Mouse (Mus musculus): Measurements from ENCODE around the gene Uck2.

DNA sequence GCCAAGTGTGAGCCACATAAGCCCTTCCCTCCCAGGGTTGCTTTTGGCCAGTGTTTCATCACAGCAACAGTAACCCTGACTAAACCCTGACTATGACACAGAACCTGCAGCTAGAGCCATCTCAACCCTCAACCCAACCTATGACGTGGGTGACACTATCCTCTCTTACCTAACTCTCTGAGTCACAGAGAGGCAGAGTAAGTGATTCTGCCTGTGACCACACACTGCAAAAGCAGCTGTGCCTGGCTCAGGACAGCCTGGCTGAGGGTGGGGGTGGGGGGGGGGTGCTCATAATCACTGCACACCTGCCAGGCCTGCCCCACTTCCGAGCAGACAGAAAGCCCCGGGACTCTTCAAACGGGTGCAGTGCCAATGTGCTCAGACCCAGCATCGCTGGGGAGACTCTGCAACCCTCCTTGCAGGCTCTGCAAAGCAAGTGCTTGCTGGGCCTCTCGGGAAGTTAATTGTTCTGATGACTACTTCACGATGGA is 42.9 kb downstream of the Uck2 start:
- TF ChIP-seq POLR2A (IDR thresholded peaks at IDR 0.05; ENCODE audit: insufficient read depth, low read depth, low read length) (no peak), CTCF (IDR thresholded peaks at IDR 0.05; ENCODE audit: insufficient read depth, low read depth, low read length) (no peak)
